Mouse (Mus musculus) embryonic fibroblast, embryonic 13.5 days (primary cell): ENCODE measurements around the gene Pttg1ip. TPM values are rescaled to one million over a fixed set of nuclear protein-coding genes. Genes with fewer than 3 reads are reported as not detected.

Source experiments
- H3K27ac ChIP-seq: 2 replicates; pipeline ENCODE4 v1.5.1; 2012; ENCODE audit warnings: low read length, control low read depth, inconsistent platforms; ENCODE audit not compliant: insufficient read depth
- H3K4me1 ChIP-seq: 2 replicates; pipeline ENCODE4 v1.6.1; 2011; ENCODE audit warnings: low read length; ENCODE audit not compliant: control insufficient read depth, insufficient read depth
- H3K4me3 ChIP-seq: 2 replicates; pipeline ENCODE4 v1.5.1; 2011; ENCODE audit warnings: mild to moderate bottlenecking, control low read depth, low read length; ENCODE audit not compliant: insufficient read depth
- CTCF ChIP-seq: IDR thresholded peaks from 2 replicates; pipeline ENCODE4 v1.5.1; 2011; ENCODE audit warnings: mild to moderate bottlenecking, control low read depth, low read length, moderate library complexity, borderline replicate concordance; ENCODE audit not compliant: insufficient read depth
- POLR2A ChIP-seq: IDR thresholded peaks from 2 replicates; pipeline ENCODE4 v1.6.1; 2011; ENCODE audit warnings: low read depth, mild to moderate bottlenecking, control low read depth, low read length, moderate library complexity
- polyA plus RNA-seq: library from polyadenylated mRNA; stranded (reverse); fragments of >200 nt; gene quantifications from 2 replicates; pipeline ENCODE4 v1.2.4, GENCODE M21; 2011; ENCODE audit warnings: low read depth; ENCODE audit not compliant: missing spikeins, insufficient read length

The Pttg1ip gene
- polyA plus RNA-seq, 1 experiment: 138 TPM

GRCm38 (mm10) chr10:77604111-77604510 is 22.6 kb downstream of the Pttg1ip start:
- no peak overlapping the region for H3K27ac ChIP-seq
- H3K4me1 ChIP-seq: no peaks in the 10 kb centered on the region
- no peak overlapping the region for H3K4me3 ChIP-seq
- TF ChIP-seq POLR2A (no peak), CTCF (no peak)

- H3K27ac ChIP-seq: no peak overlapping the region
- H3K4me3 ChIP-seq: no peak overlapping the region
- TF ChIP-seq CTCF (no peak), POLR2A (no peak)
Observed at GRCm38 (mm10) chr10:77604958-77605357, 23.4 kb downstream of the Pttg1ip start.

GRCm38 (mm10) chr10:77605368-77605767 is 23.8 kb downstream of the Pttg1ip start:
- TF ChIP-seq POLR2A (no peak; the same call in 1 of the 2 replicates), CTCF (no peak)
- Histone ChIP-seq H3K4me1 (no peaks in the 10 kb centered on the region), H3K27ac (peak overlapping the region; percentile 85), H3K4me3 (no peak overlapping the region)

More at GRCm38 (mm10) chr10:77604958-77605357, 23.4 kb downstream of the Pttg1ip start:
- no peaks in the 10 kb centered on the region for H3K4me1 ChIP-seq

GRCm38 (mm10) chr10:77605908-77606826 is 24.6 kb downstream of the Pttg1ip start, which contains the start of the genes Sumo3 and Gm49325:
TSS of gene Sumo3 (plus strand) at chr10:77606097.
TSS of gene Gm49325 (plus strand) at chr10:77606197.
- no peaks in the 10 kb centered on the region for H3K4me1 ChIP-seq
- TF ChIP-seq POLR2A (peak; percentile 90), CTCF (0 out of 2 replicates have a peak, but pooled peaks have one; percentile 10)
- H3K27ac ChIP-seq: peak within 1 kb of the TSS; percentile 85
- peak within 1 kb of the TSS; percentile 62 for H3K4me3 ChIP-seq

GRCm38 (mm10) chr10:77606855-77607254 is 25.3 kb downstream of the Pttg1ip start:
- peak overlapping the region; percentile 5; the same call in 1 of the 2 replicates for H3K27ac ChIP-seq
- H3K4me3 ChIP-seq: peak overlapping the region; percentile 62
- TF ChIP-seq CTCF (no peak), POLR2A (no peak)
- H3K4me1 ChIP-seq: 0 out of 2 replicates have a peak, but pooled peaks cover 2% of the 10 kb centered on the region

- TF ChIP-seq CTCF: no peak
- TF ChIP-seq POLR2A: no peak
- H3K4me1 ChIP-seq: 0 out of 2 replicates have a peak, but pooled peaks cover 2% of the 10 kb centered on the region
Observed at GRCm38 (mm10) chr10:77607441-77607840, 25.9 kb downstream of the Pttg1ip start.

GRCm38 (mm10) chr10:77608589-77608988 is 27.1 kb downstream of the Pttg1ip start:
- no peak for TF ChIP-seq CTCF
- no peak for TF ChIP-seq POLR2A
- Histone ChIP-seq H3K4me1 (0 out of 2 replicates have a peak, but pooled peaks cover 2% of the 10 kb centered on the region), H3K27ac (no peak overlapping the region), H3K4me3 (no peak overlapping the region)

More at GRCm38 (mm10) chr10:77607441-77607840, 25.9 kb downstream of the Pttg1ip start:
- H3K27ac ChIP-seq: no peak overlapping the region
- H3K4me3 ChIP-seq: peak overlapping the region; percentile 62; the same call in 1 of the 2 replicates

- H3K4me1 ChIP-seq: 0 out of 2 replicates have a peak, but pooled peaks cover 2% of the 10 kb centered on the region
- no peak overlapping the region for H3K27ac ChIP-seq
- no peak for TF ChIP-seq POLR2A
- no peak for TF ChIP-seq CTCF
- no peak overlapping the region for H3K4me3 ChIP-seq
Observed at GRCm38 (mm10) chr10:77610221-77610961, 28.9 kb downstream of the Pttg1ip start.

- H3K27ac ChIP-seq: no peak overlapping the region
- no peak for TF ChIP-seq POLR2A
- TF ChIP-seq CTCF: no peak
- 0 out of 2 replicates have a peak, but pooled peaks cover 2% of the 10 kb centered on the region for H3K4me1 ChIP-seq
- no peak overlapping the region for H3K4me3 ChIP-seq
Observed at GRCm38 (mm10) chr10:77613409-77613808, 31.9 kb downstream of the Pttg1ip start.
